Mouse (Mus musculus) bone marrow, adult 2 months (tissue): ENCODE results near the gene Cpm.
"Not testable (repeated sequence)": the region's sequence is repeated elsewhere in the genome, so short reads cannot be mapped to it uniquely, and the experiment has no call there.

Experiments
- CTCF ChIP-seq: fragments of 200-500 bp; IDR thresholded peaks from 2 replicates; pipeline ENCODE4 v1.5.1; 2011; ENCODE audit warnings: low read length, control low read depth; ENCODE audit not compliant: control insufficient read depth, insufficient read depth
- POLR2A ChIP-seq: fragments of 200-500 bp; IDR thresholded peaks from 2 replicates; pipeline ENCODE4 v1.6.1; 2011; ENCODE audit warnings: low read depth, mild to moderate bottlenecking, control low read depth, low read length, borderline replicate concordance; ENCODE audit not compliant: control insufficient read depth

- not testable (repeated sequence) for TF ChIP-seq CTCF, POLR2A
Observed at GRCm38 (mm10) chr10:117715654-117716053, 86.4 kb downstream of the Cpm start.
